Mouse (Mus musculus): ENCODE measurements around the gene Ccdc130. TPM values are rescaled to one million over a fixed set of nuclear protein-coding genes. Genes with fewer than 3 reads are reported as not detected.
"Not testable (repeated sequence)": the region's sequence is repeated elsewhere in the genome, so short reads cannot be mapped to it uniquely, and the experiment has no call there.

The Ccdc130 gene
- total and polyA plus RNA-seq, 3 experiments: 12.9 to 73.7 (median 17.1) TPM

DNA sequence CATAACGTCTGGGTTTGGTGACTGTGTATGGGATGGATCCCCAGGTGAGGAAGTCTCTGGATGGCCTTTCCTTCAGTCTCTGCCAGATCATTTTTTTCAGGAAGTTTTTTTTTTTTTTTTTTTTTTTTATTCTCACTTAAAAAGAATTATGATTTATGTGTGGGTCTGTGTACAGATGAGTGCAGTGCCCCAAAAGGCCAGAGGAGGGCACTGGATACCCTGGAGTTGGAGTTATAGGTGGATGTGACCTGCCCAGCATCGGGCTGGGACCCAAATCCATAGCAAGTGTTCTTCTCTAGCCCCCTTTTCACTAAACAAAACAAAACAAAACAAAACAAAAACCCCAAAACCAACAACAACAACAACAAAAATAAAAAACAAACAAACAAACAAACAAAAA is 18.7 kb upstream of the Ccdc130 start:
- no peak for DNase-seq (ENCODE audit: low spot score)
- TF ChIP-seq GATA2 (IDR thresholded peaks at IDR 0.05; ENCODE audit: borderline replicate concordance, low read depth, low read length) (no peak), GATA1 (IDR thresholded peaks at IDR 0.05; ENCODE audit: borderline replicate concordance, low read length) (no peak), CTCF (IDR thresholded peaks at IDR 0.05; ENCODE audit: low read depth, low read length) (no peak), TAL1 (conservative IDR thresholded peaks at IDR 0.05; ENCODE audit: low read depth, low read length) (no peak)
- peaks cover 11% of the 10 kb centered on the region for H3K4me1 ChIP-seq (ENCODE audit: insufficient read depth, low read depth, low read length)
- no peaks in the 10 kb centered on the region for H3K36me3 ChIP-seq (replicated peaks)
- H3K27me3 ChIP-seq (ENCODE audit: insufficient read depth, low read length): peaks cover 10% of the 10 kb centered on the region
- ATAC-seq (ENCODE audit: extremely low read depth, insufficient number of reproducible peaks, low FRiP score, poor library complexity, severe bottlenecking): no peak
- H3K4me3 ChIP-seq (ENCODE audit: low read depth, low read length): no peak overlapping the region
- H3K9me3 ChIP-seq (replicated peaks): no peaks in the 10 kb centered on the region

DNA sequence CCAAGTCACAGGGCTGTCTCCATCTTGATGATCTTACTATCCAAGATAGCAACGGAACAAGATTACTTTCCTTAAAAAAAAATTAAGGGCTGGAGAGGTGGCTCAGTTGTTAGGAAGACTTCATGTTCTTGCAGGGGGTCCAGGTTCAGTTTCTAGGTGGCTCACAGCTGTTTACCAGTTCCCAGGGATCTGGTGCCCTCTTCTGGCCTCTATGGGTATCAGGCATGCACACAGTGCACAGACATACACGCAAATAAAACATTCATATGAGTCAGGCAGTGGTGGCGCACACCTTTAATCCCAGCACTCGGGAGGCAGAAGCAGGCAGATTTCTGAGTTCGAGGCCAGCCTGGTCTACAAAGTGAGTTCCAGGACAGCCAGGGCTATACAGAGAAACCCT is 15.5 kb upstream of the Ccdc130 start:
- H3K36me3 ChIP-seq (replicated peaks); H3K9me3 ChIP-seq (replicated peaks); H3K4me1 ChIP-seq (ENCODE audit: insufficient read depth, low read depth, low read length); H3K27me3 ChIP-seq (ENCODE audit: insufficient read depth, low read length); H3K4me3 ChIP-seq (ENCODE audit: low read depth, low read length); ATAC-seq (ENCODE audit: extremely low read depth, insufficient number of reproducible peaks, low FRiP score, poor library complexity, severe bottlenecking); DNase-seq (ENCODE audit: low spot score): not testable (repeated sequence)

DNA sequence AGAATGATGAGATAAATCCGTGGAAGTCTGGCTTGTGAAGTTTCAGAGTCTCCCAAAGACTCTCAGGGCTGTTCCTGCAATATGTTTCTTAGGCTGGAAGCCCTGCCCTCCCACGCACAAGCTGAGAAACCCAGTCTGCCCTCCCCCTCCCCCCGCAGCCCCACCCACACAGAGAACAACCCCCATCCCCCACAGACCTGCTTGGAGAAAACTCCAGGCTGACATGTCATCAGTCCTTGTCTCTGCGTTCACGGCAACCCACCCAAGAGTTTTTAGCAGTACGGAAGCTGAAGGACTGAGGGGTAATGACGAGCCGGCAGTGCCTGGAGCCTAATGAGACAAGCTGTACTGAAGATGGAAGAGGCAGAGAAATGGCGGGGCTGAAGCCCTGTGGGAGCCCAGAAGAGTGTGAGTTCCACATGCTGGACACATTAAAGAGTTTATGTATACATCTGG is 14.5 kb upstream of the Ccdc130 start:
- no peak for ATAC-seq (ENCODE audit: extremely low read depth, insufficient number of reproducible peaks, low FRiP score, poor library complexity, severe bottlenecking)
- H3K9me3 ChIP-seq (replicated peaks): no peaks in the 10 kb centered on the region
- H3K27me3 ChIP-seq (ENCODE audit: insufficient read depth, low read length): peaks cover 9% of the 10 kb centered on the region; the same call in 1 of the 2 replicates
- peaks cover 9% of the 10 kb centered on the region for H3K4me1 ChIP-seq (ENCODE audit: insufficient read depth, low read depth, low read length)
- no peak for DNase-seq (ENCODE audit: low spot score)
- no peak for TF ChIP-seq GATA1 (IDR thresholded peaks at IDR 0.05; ENCODE audit: borderline replicate concordance, low read length)
- TF ChIP-seq CTCF (IDR thresholded peaks at IDR 0.05; ENCODE audit: low read depth, low read length): no peak
- H3K36me3 ChIP-seq (replicated peaks): no peaks in the 10 kb centered on the region
- H3K4me3 ChIP-seq (ENCODE audit: low read depth, low read length): no peak overlapping the region

DNA sequence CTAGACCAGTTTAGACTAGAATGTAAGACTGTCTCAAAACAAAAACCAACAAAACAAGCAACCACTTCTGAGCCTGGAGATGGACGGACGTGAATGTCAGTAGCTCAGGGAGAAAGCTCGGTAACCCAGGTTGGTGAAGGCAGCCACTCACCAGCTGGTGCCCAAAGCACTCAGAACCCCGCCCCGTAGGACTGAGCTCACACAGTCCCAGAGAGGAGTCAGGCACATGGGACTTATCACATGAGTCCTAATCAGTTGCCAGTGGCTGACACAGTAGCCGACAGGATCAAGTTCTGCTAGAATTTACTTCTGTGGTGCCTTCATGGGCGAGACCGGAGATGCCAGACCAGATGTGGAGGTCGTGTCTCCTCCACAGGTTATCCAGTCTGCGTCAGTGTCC is 10.6 kb upstream of the Ccdc130 start:
- Histone ChIP-seq H3K9me3 (replicated peaks) (no peaks in the 10 kb centered on the region), H3K4me1 (ENCODE audit: insufficient read depth, low read depth, low read length) (peaks cover 23% of the 10 kb centered on the region), H3K4me3 (ENCODE audit: low read depth, low read length) (no peak overlapping the region), H3K36me3 (replicated peaks) (no peaks in the 10 kb centered on the region), H3K27me3 (ENCODE audit: insufficient read depth, low read length) (peaks cover 9% of the 10 kb centered on the region; the same call in 1 of the 2 replicates)
- TF ChIP-seq TAL1 (conservative IDR thresholded peaks at IDR 0.05; ENCODE audit: low read depth, low read length) (no peak), GATA2 (IDR thresholded peaks at IDR 0.05; ENCODE audit: borderline replicate concordance, low read depth, low read length) (no peak), POLR2AphosphoS5 (IDR thresholded peaks at IDR 0.05; ENCODE audit: insufficient replicate concordance, low read depth, low read length) (no peak), CTCF (IDR thresholded peaks at IDR 0.05; ENCODE audit: low read depth, low read length) (no peak), GATA1 (IDR thresholded peaks at IDR 0.05; ENCODE audit: borderline replicate concordance, low read length) (no peak)
- DNase-seq (ENCODE audit: low spot score): no peak
- no peak for ATAC-seq (ENCODE audit: extremely low read depth, insufficient number of reproducible peaks, low FRiP score, poor library complexity, severe bottlenecking)

GRCm38 (mm10) chr8:84276447-84276846 is 6.3 kb upstream of the Ccdc130 start:
- DNase-seq (ENCODE audit: low spot score): no peak
- no peak for ATAC-seq (ENCODE audit: extremely low read depth, insufficient number of reproducible peaks, low FRiP score, poor library complexity, severe bottlenecking)

DNA sequence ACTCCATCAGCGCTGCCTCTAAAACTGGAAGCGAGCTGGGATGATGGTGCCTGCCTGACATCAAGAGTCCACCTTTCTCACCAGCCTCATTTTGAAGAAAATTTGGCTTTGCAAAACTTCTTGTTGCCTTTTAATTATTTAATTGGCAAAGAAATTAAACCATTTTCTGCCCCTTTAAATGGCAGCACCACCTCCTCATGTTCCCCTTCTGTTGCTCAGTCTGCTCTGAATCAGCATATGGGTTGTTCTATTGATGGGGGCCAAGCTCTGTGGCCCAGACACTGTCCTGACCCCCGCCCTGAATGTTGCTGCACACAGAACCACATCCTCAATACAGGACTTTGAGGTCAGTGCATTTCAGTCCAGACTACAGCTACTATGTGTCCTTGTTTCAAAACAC is 3.8 kb upstream of the Ccdc130 start:
- no peak overlapping the region for H3K4me3 ChIP-seq (ENCODE audit: low read depth, low read length)
- H3K4me1 ChIP-seq (ENCODE audit: insufficient read depth, low read depth, low read length): peaks cover 43% of the 10 kb centered on the region
- peaks cover 3% of the 10 kb centered on the region for H3K36me3 ChIP-seq (replicated peaks)
- TF ChIP-seq GATA2 (IDR thresholded peaks at IDR 0.05; ENCODE audit: borderline replicate concordance, low read depth, low read length) (no peak), GATA1 (IDR thresholded peaks at IDR 0.05; ENCODE audit: borderline replicate concordance, low read length) (no peak), CTCF (IDR thresholded peaks at IDR 0.05; ENCODE audit: low read depth, low read length) (no peak), POLR2AphosphoS5 (IDR thresholded peaks at IDR 0.05; ENCODE audit: insufficient replicate concordance, low read depth, low read length) (no peak), TAL1 (conservative IDR thresholded peaks at IDR 0.05; ENCODE audit: low read depth, low read length) (no peak)
- no peaks in the 10 kb centered on the region for H3K9me3 ChIP-seq (replicated peaks)
- H3K27me3 ChIP-seq (ENCODE audit: insufficient read depth, low read length): no peaks in the 10 kb centered on the region; the same call in 1 of the 2 replicates
- DNase-seq (ENCODE audit: low spot score): no peak
- ATAC-seq (ENCODE audit: extremely low read depth, insufficient number of reproducible peaks, low FRiP score, poor library complexity, severe bottlenecking): no peak

More at GRCm38 (mm10) chr8:84276447-84276846, 6.3 kb upstream of the Ccdc130 start:
- no peak overlapping the region for H3K4me3 ChIP-seq (ENCODE audit: low read depth, low read length)
- no peaks in the 10 kb centered on the region for H3K36me3 ChIP-seq (replicated peaks)
- no peaks in the 10 kb centered on the region for H3K9me3 ChIP-seq (replicated peaks)
- TF ChIP-seq GATA1 (IDR thresholded peaks at IDR 0.05; ENCODE audit: borderline replicate concordance, low read length) (no peak), GATA2 (IDR thresholded peaks at IDR 0.05; ENCODE audit: borderline replicate concordance, low read depth, low read length) (no peak), TAL1 (conservative IDR thresholded peaks at IDR 0.05; ENCODE audit: low read depth, low read length) (no peak), POLR2AphosphoS5 (IDR thresholded peaks at IDR 0.05; ENCODE audit: insufficient replicate concordance, low read depth, low read length) (no peak), CTCF (IDR thresholded peaks at IDR 0.05; ENCODE audit: low read depth, low read length) (no peak)
- peaks cover 8% of the 10 kb centered on the region; the same call in 1 of the 2 replicates for H3K27me3 ChIP-seq (ENCODE audit: insufficient read depth, low read length)
- H3K4me1 ChIP-seq (ENCODE audit: insufficient read depth, low read depth, low read length): peaks cover 27% of the 10 kb centered on the region

DNA sequence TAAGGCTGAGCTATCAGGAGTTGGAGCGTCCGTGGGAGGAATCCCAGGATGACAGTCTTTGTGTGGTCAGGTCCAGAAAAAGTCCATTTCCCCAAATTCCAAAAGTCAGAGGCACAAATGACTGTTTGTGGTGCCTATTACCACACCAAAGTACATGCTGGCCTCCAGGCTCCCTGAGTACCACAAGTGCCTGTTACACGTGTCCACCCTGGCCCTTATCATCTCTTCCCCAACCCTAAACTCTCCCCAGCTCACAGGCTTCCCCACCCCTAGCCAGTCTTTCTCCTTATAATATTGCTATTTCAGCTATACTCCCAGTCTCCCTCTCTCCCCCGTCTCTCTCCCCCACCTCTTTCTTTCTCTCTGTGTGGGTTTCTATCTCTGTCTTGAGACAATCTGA is 2.1 kb upstream of the Ccdc130 start:
- Histone ChIP-seq H3K4me3 (ENCODE audit: low read depth, low read length) (no peak overlapping the region), H3K4me1 (ENCODE audit: insufficient read depth, low read depth, low read length) (peaks cover 46% of the 10 kb centered on the region), H3K9me3 (replicated peaks) (no peaks in the 10 kb centered on the region), H3K36me3 (replicated peaks) (peaks cover 17% of the 10 kb centered on the region), H3K27me3 (ENCODE audit: insufficient read depth, low read length) (no peaks in the 10 kb centered on the region; the same call in 1 of the 2 replicates)
- TF ChIP-seq CTCF (IDR thresholded peaks at IDR 0.05; ENCODE audit: low read depth, low read length) (no peak), POLR2AphosphoS5 (IDR thresholded peaks at IDR 0.05; ENCODE audit: insufficient replicate concordance, low read depth, low read length) (no peak), GATA1 (IDR thresholded peaks at IDR 0.05; ENCODE audit: borderline replicate concordance, low read length) (no peak), TAL1 (conservative IDR thresholded peaks at IDR 0.05; ENCODE audit: low read depth, low read length) (no peak), GATA2 (IDR thresholded peaks at IDR 0.05; ENCODE audit: borderline replicate concordance, low read depth, low read length) (no peak)
- ATAC-seq (ENCODE audit: extremely low read depth, insufficient number of reproducible peaks, low FRiP score, poor library complexity, severe bottlenecking): no peak
- no peak for DNase-seq (ENCODE audit: low spot score)
